In genomic region chr12:40459673-40460265, GRCm38 (mm10) we compare ENCODE assay signal across 11 mouse cellular contexts. TPM values are rescaled to one million over a fixed set of nuclear protein-coding genes. Genes with fewer than 3 reads are reported as not detected.
DNase-seq lines count a peak whose midpoint lies in the region; ATAC-seq and TF ChIP-seq lines count a peak whose summit lies in the region.
"Had no signal": no experiment of that assay in that cellular context is flagged by ENCODE, and none has a peak within 500 bp of the region (broad histone marks: within the 10 kb centered on the region; RNA-seq: fewer than 3 reads in every experiment).

No protein-coding gene starts in this region.

- H3K27me3 ChIP-seq in heart, embryonic 12.5 days (replicated peaks) = no peaks in the 10 kb centered on the region
- no peaks in the 10 kb centered on the region for H3K27me3 ChIP-seq in liver, adult 2 months (ENCODE audit: control insufficient read depth, insufficient read depth, low read length)
- H3K27me3 ChIP-seq in liver, embryonic 12.5 days (replicated peaks) = no peaks in the 10 kb centered on the region
- H3K27me3 ChIP-seq in heart, postnatal 0 days (ENCODE audit: control insufficient read depth, insufficient read depth, low read length) = no peaks in the 10 kb centered on the region
- H3K27me3 ChIP-seq: hindbrain, embryonic 15.5 days had no signal

- H3K4me3 ChIP-seq in heart, embryonic 12.5 days = no peak overlapping the region
- no peak overlapping the region for H3K4me3 ChIP-seq in liver, adult 2 months (ENCODE audit: insufficient read depth, low read depth, low read length)
- H3K4me3 ChIP-seq in liver, embryonic 12.5 days = no peak overlapping the region
- no peak overlapping the region for H3K4me3 ChIP-seq in heart, postnatal 0 days (ENCODE audit: low read depth, low read length)
- H3K4me3 ChIP-seq: hindbrain, embryonic 15.5 days had no signal

- intact Hi-C loops in heart, postnatal 36 days (cut with DNase I) = no loop called here

- H3K4me2 ChIP-seq in heart, embryonic 12.5 days = no peak overlapping the region
- no peak overlapping the region for H3K4me2 ChIP-seq in liver, embryonic 12.5 days
- no peak overlapping the region for H3K4me2 ChIP-seq in heart, postnatal 0 days (ENCODE audit: low read depth, low read length)
- H3K4me2 ChIP-seq: hindbrain, embryonic 15.5 days had no signal

- TF ChIP-seq EP300 in heart, postnatal 0 days (IDR thresholded peaks at IDR 0.05; ENCODE audit: low read depth) = no peak

- no peaks in the 10 kb centered on the region for H3K9me3 ChIP-seq in heart, embryonic 12.5 days (replicated peaks)
- no peaks in the 10 kb centered on the region for H3K9me3 ChIP-seq in liver, embryonic 12.5 days (replicated peaks)
- H3K9me3 ChIP-seq in heart, postnatal 0 days (replicated peaks; ENCODE audit: control insufficient read depth, low read length) = no peaks in the 10 kb centered on the region
- H3K9me3 ChIP-seq: hindbrain, embryonic 15.5 days had no signal

- no peaks in the 10 kb centered on the region for H3K36me3 ChIP-seq in heart, embryonic 12.5 days
- no peaks in the 10 kb centered on the region for H3K36me3 ChIP-seq in liver, adult 2 months (ENCODE audit: control insufficient read depth, insufficient read depth, low read length)
- no peaks in the 10 kb centered on the region for H3K36me3 ChIP-seq in liver, embryonic 12.5 days
- H3K36me3 ChIP-seq in heart, postnatal 0 days (replicated peaks; ENCODE audit: control insufficient read depth, insufficient read depth, low read length) = no peaks in the 10 kb centered on the region
- H3K36me3 ChIP-seq: hindbrain, embryonic 15.5 days had no signal

- H3K27ac ChIP-seq in heart, embryonic 12.5 days (ENCODE audit: poor library complexity, severe bottlenecking) = 0 out of 2 replicates have a peak overlapping the region, but pooled peaks have one; percentile 17
- H3K27ac ChIP-seq in liver, adult 2 months (replicated peaks; ENCODE audit: insufficient read depth, low read depth, low read length) = peak overlapping the region; percentile 13; the same call in 1 of the 2 replicates
- H3K27ac ChIP-seq in liver, embryonic 12.5 days = no peak overlapping the region
- H3K27ac ChIP-seq in heart, postnatal 0 days (ENCODE audit: low read depth) = peak overlapping the region; percentile 65
- H3K27ac ChIP-seq: hindbrain, embryonic 15.5 days had no signal

- TF ChIP-seq POLR2A in liver, adult 2 months (IDR thresholded peaks at IDR 0.05; ENCODE audit: extremely low read depth, insufficient read depth, low read length) = no peak

- no peak for TF ChIP-seq CTCF in liver, adult 2 months (IDR thresholded peaks at IDR 0.05; ENCODE audit: low read depth, low read length)
- TF ChIP-seq CTCF in heart, postnatal 0 days (IDR thresholded peaks at IDR 0.05; ENCODE audit: low read depth) = no peak

- DNase-seq in heart, postnatal 36 days = no peak
- no peak for DNase-seq in liver, adult 2 months (ENCODE audit: extremely low read depth, low read depth, low spot score)
- peak; percentile 39 for DNase-seq in R1 (ENCODE audit: low read depth, low spot score)
- DNase-seq in heart, postnatal 0 days (ENCODE audit: low spot score) = no peak
- no peak for DNase-seq in ovary, postnatal 10 days (ENCODE audit: low spot score)
- DNase-seq: cerebellum, postnatal 36 days; right cerebral cortex, postnatal 4 days had no signal

- H3K4me1 ChIP-seq in heart, embryonic 12.5 days (replicated peaks) = peaks cover 23% of the 10 kb centered on the region
- peaks cover 7% of the 10 kb centered on the region; the same call in 1 of the 2 replicates for H3K4me1 ChIP-seq in liver, adult 2 months (ENCODE audit: control insufficient read depth, insufficient read depth, low read length)
- H3K4me1 ChIP-seq in liver, embryonic 12.5 days = no peaks in the 10 kb centered on the region
- H3K4me1 ChIP-seq in heart, postnatal 0 days (ENCODE audit: control insufficient read depth, insufficient read depth) = peaks cover 12% of the 10 kb centered on the region

- 63% methylated on average over 6 of the region's 6 CpGs for WGBS in heart, embryonic 12.5 days
- WGBS in liver, adult 2 months = 67% methylated on average over 6 of the region's 6 CpGs
- 41% methylated on average over 6 of the region's 6 CpGs for WGBS in liver, embryonic 12.5 days (ENCODE audit: insufficient replicate concordance)
- WGBS in heart, postnatal 0 days = 64% methylated on average over 6 of the region's 6 CpGs

- H3K9ac ChIP-seq in heart, embryonic 12.5 days = no peak overlapping the region
- no peak overlapping the region for H3K9ac ChIP-seq in liver, adult 2 months (ENCODE audit: low read depth, low read length)
- no peak overlapping the region for H3K9ac ChIP-seq in liver, embryonic 12.5 days
- H3K9ac ChIP-seq in heart, postnatal 0 days (replicated peaks; ENCODE audit: low read depth, low read length) = no peak overlapping the region
- H3K9ac ChIP-seq: hindbrain, embryonic 15.5 days had no signal

- peaks cover 39% of the 10 kb centered on the region for H3K79me2 ChIP-seq in liver, adult 2 months (ENCODE audit: control insufficient read depth, insufficient read depth, low read length)

- ATAC-seq in heart, embryonic 12.5 days (ENCODE audit: insufficient number of reproducible peaks, low FRiP score) = 0 out of 2 replicates have a peak, but pooled peaks have one; percentile 17
- no peak for ATAC-seq in liver, embryonic 12.5 days
- no peak; the same call in 1 of the 2 replicates for ATAC-seq in heart, postnatal 0 days (ENCODE audit: insufficient read depth, low read depth)
- no peak for ATAC-seq in megakaryocyte-erythroid progenitor cell, adult 5-6 weeks (replicated peaks; ENCODE audit: low FRiP score, low TSS enrichment, poor library complexity, severe bottlenecking)

RNA-seq across cellular contexts. Expression of gene Dock4, which starts 14.0 kb away (rescaled TPM):
- 7.3 and 10.1 TPM in 2 replicates for polyA plus RNA-seq in heart, embryonic 12.5 days (2016; fragmentation: Nextera tagmentation; extraction: Ambion mirVana)
- total RNA-seq in heart, postnatal 36 days (2021) = 10 to 100 TPM; 11.2 to 11.7 TPM
- total RNA-seq in liver, adult 2 months (2014; rRNA removed) = 21.5 and 26.8 TPM in 2 replicates
- 5.8 and 5.9 TPM in 2 replicates for polyA plus RNA-seq in liver, adult 2 months (2012; rRNA removed)
- polyA plus RNA-seq in liver, embryonic 12.5 days (2016; fragmentation: Nextera tagmentation; extraction: Ambion mirVana) = 2.2 and 2.6 TPM in 2 replicates
- 6.1 and 9.2 TPM in 2 replicates for total RNA-seq in heart, postnatal 0 days (2014; rRNA removed; ENCODE audit: low replicate concordance)
- polyA plus RNA-seq in heart, postnatal 0 days (2015; fragmentation: Nextera tagmentation; extraction: Ambion mirVana) = 4.2 and 4.4 TPM in 2 replicates
- 0.15 TPM in 1 of 2 replicates, not detected in the other for total RNA-seq in megakaryocyte-erythroid progenitor cell, adult 5-6 weeks (2014; fragmentation: Nextera tagmentation)
- 0.38 TPM in 1 of 2 replicates, not detected in the other for total RNA-seq in megakaryocyte-erythroid progenitor cell, adult 5-6 weeks (2017)

RNA-seq across cellular contexts. Expression of gene Zfp277, which starts 14.1 kb away (rescaled TPM):
- 25.6 and 30.2 TPM in 2 replicates for polyA plus RNA-seq in heart, embryonic 12.5 days (2016; fragmentation: Nextera tagmentation; extraction: Ambion mirVana)
- 10 to 100 TPM; 12.0 to 13.6 TPM for total RNA-seq in heart, postnatal 36 days (2021)
- total RNA-seq in liver, adult 2 months (2014; rRNA removed) = 10.9 and 14.0 TPM in 2 replicates
- polyA plus RNA-seq in liver, adult 2 months (2012; rRNA removed) = 2.8 and 3.3 TPM in 2 replicates
- polyA plus RNA-seq in liver, embryonic 12.5 days (2016; fragmentation: Nextera tagmentation; extraction: Ambion mirVana) = 11.6 and 12.1 TPM in 2 replicates
- 17.9 and 23.4 TPM in 2 replicates for total RNA-seq in heart, postnatal 0 days (2014; rRNA removed; ENCODE audit: low replicate concordance)
- polyA plus RNA-seq in heart, postnatal 0 days (2015; fragmentation: Nextera tagmentation; extraction: Ambion mirVana) = 22.5 and 24.9 TPM in 2 replicates
- 16.7 and 17.5 TPM in 2 replicates for total RNA-seq in megakaryocyte-erythroid progenitor cell, adult 5-6 weeks (2014; fragmentation: Nextera tagmentation)
- 25.5 and 34.8 TPM in 2 replicates for total RNA-seq in megakaryocyte-erythroid progenitor cell, adult 5-6 weeks (2017)
